Mouse (Mus musculus): ENCODE results near the gene 4930523C07Rik.
A peak's percentile ranks its signal among the peaks of the same experiment; 100 is the strongest.

The 4930523C07Rik gene

DNA sequence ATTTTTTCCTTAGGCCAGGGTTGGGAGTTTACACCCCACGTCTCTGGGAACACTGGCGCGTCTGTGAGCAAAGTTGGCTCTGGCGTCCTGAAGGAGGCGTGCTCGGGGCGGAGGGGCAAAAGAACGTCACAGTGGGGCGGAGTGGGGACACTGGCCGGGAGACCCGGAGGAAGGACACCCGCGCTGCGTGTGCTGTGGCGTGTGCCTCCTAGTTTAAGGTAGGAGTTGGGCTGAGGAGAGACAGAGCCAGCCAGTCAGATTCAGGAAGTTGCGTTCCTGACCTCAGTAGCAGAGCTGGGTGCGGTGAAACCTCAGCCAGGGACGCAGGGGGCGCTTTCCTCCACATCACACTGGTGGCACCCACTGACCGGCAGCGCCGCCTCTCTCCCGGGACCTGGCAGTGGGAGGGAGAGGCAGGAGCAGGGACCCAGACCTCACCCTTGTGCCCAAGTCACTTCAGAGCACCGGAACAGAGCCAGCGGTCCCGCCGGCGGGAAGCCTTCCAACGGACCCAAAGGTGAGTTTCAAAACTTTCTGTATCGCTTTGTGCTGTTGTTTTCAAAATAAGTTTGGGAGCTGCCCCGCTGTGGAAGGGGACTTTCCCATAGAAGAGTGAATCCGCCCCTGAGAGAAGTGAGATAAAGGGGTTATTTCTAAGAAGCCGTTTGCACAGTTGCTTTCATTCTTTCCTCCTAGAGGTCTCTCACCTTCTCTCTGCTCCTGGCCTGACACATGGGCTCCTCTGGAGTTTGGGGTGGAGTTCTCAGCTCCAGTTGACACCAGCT lies at the start of gene 4930523C07Rik:
Gene 4930523C07Rik (plus strand): TSS at position 146 of the 785 bp plus-strand sequence.
- DNase-seq (ENCODE audit: extremely low read depth, low read depth): peak; percentile 45

DNA sequence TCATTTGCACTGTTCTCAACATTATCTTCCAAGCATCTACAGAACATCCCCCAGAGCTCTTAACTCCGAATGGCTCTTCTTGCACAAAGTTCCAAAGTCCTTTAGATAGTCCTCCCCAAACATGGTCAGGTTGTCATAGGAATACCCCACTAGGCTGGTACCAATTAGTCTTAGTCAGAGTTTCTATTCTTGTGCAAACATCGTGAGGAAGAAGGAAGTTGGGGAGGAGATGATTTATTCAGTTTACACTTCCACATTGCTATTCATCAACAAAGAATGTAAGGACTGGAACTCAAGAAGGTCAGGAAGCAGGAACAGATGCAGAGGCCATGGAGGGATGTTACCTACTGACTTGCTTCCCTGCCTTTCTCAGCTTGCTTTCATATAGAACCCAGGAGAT lies 46.9 kb upstream of the 4930523C07Rik start:
- DNase-seq (ENCODE audit: extremely low read depth, low read depth): no peak

DNA sequence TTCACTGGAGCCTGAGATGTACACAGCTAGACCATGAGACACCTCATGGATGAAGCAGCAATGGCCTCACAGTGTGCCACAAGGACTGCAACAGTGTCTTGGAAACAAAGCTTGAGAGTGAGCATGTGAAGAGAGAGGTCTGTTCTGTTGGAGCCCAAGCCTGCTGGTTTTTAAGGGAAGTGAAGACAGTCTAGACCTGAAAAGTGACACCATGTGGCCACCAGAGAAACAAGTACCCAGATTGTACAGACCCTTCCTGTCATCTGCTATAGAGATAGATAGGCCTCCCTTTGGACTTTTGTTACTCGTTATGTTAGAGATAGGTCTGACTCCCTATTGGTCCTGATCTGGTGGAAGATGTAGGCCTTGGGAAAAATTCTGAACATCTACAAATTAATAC lies 45.8 kb upstream of the 4930523C07Rik start:
- DNase-seq (ENCODE audit: extremely low read depth, low read depth): no peak

DNA sequence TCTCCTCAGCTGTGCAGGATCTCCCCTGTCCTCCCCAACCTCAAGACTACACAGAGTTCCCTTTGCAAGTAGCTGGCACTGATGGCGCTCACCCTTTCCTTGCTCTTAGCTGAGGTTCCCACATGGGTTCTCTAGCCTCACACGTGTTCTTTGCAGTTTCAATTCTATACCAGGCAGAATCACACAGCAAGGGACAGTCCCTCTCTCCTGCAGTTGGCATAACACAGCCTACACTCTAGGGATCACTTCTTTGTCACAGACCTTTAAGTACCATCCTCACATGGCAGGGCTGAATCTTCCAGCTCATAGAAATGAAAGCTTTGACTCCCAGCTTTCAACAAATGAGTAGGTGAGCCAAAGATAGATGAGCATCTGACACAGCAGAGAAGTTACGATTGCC lies 45.0 kb upstream of the 4930523C07Rik start:
- no peak for DNase-seq (ENCODE audit: extremely low read depth, low read depth)

DNA sequence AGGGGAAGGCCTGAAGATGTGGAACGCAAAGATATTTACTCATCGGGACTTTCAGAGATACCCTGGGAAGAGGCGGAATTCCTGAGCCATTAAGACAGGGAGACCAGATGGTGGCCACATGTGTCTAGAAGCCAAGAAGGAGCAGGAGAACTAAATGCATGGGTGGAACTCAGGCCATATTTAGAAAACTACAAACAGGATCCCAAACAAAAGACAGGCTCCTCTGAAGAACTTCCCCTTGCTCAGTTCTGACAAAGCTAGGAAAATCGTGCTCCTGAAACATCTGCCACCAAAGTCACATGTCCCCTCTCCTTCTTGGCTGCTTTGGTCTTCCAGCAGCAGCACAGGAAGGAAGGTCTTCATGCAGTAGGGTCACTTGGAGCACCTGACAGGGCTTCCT lies 38.9 kb upstream of the 4930523C07Rik start:
- no peak for DNase-seq (ENCODE audit: extremely low read depth, low read depth)

DNA sequence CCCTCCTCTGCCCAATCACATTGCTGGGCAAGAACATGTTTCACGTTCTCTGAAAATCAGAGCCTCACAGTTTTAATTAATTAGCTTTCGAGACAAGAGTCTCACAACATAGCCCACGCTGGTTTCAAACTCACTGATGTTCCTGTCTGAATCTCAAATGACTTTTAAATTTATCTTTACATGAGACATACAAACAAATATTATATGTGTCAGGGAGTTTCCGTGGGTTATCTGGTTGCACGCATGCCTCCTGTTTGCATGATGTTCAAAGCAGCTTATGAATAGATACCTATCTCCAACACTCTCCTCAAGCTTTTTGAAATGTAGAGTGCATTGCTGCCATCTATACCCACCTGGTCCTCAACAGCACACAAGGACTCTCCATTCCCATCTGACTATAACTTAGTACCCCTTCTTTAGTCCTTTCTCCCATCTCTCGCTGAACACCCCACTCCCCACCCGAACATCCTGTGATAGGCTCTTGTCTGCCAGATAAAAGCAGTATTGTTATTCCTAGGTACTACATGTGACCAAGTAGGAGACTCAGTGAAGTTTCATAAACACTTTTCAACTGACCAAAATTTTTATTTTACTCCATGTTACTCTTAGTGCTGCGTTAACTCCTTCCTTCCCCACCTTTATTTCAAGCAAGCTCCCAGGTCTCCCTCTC lies 37.1 kb upstream of the 4930523C07Rik start:
- DNase-seq (ENCODE audit: extremely low read depth, low read depth): no peak

GRCm38 (mm10) chr1:160013042-160013441 lies 31.1 kb upstream of the 4930523C07Rik start:
- DNase-seq (ENCODE audit: extremely low read depth, low read depth): no peak

- DNase-seq (ENCODE audit: extremely low read depth, low read depth): no peak
These were observed 19.7 kb upstream of the 4930523C07Rik start for GRCm38 (mm10) chr1:160024339-160024980.

- no peak for DNase-seq (ENCODE audit: extremely low read depth, low read depth)
These were observed 18.9 kb upstream of the 4930523C07Rik start for GRCm38 (mm10) chr1:160025146-160025894.

DNA sequence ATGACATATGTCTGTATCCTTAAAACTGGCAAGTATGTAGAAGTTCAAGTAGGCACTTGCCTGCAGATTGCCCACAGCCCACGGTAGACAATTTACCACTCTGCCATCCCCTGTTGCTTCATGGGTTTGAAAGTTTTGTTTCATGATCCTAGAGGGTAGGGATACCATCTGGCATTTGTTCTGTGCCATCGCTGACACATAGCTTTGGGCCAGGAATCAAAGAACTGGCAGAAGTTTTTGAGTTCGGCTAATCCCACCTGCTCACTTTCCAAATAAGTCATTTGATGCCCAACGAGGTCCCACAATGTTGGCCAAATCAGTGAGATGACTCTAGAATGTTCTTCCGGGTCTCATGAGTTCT lies 18.3 kb upstream of the 4930523C07Rik start:
- no peak for DNase-seq (ENCODE audit: extremely low read depth, low read depth)

GRCm38 (mm10) chr1:160027939-160028338 lies 16.2 kb upstream of the 4930523C07Rik start:
- DNase-seq (ENCODE audit: extremely low read depth, low read depth): no peak

GRCm38 (mm10) chr1:160033948-160034598 lies 10.1 kb upstream of the 4930523C07Rik start:
- no peak for DNase-seq (ENCODE audit: extremely low read depth, low read depth)

- no peak for DNase-seq (ENCODE audit: extremely low read depth, low read depth)
These were observed 8.6 kb upstream of the 4930523C07Rik start for GRCm38 (mm10) chr1:160035561-160035960.

- no peak for DNase-seq (ENCODE audit: extremely low read depth, low read depth)
These were observed 7.1 kb upstream of the 4930523C07Rik start for GRCm38 (mm10) chr1:160036996-160037521.

GRCm38 (mm10) chr1:160039951-160040645 lies 4.1 kb upstream of the 4930523C07Rik start:
- DNase-seq (ENCODE audit: extremely low read depth, low read depth): no peak

- no peak for DNase-seq (ENCODE audit: extremely low read depth, low read depth)
These were observed 2.9 kb upstream of the 4930523C07Rik start for GRCm38 (mm10) chr1:160041264-160041775.

DNA sequence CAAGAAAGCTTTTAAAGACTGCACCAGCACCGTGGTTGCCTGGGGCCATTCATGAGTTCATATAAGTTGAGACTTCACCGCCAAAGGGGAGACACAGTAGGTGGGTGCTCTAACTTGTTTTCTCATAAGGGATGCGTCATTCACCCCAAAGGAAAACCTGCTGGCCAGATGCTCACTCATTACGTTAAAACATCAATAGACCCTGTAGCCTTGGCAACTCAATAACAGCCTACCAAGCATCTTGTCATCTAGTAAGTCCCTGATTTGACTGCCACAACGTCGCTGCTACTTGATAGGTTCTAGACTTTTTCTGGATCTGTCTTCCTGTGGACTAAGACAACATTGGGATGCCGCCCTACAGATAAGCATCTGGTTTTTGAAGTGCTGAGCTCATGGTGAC lies 1.8 kb upstream of the 4930523C07Rik start:
- no peak for DNase-seq (ENCODE audit: extremely low read depth, low read depth)

DNA sequence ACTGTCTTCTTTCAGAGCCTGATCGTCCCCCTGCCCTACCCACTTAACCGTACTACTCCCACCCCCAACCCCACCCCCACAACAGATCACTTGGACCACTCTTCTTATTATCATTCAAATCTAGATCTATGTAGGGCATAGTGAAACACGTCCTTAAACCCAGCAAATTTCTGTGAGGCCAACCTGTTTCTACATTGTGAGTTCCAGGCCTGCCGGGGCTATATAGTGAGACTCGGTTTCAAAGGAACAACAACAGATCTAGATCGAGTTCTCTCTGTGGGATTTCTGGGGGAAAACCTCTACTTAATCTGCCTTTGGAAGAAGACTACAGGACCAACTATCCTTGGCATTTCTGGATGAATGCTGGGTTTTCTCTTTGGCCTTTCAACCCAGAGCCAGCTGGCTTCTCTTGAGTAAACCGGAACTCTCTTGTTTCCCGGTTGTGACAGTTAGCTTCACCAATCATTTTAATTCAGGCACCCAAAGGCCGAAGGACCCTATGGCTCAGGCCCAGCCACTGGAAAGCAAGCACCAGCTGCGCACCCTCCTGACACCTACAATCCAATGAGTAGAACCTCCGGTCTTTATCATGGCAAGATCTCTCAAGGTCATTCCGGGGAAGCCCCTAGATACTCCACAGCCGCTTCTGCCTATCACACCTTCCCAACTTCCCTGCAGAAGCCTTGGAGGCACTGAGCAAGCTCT lies 759 bp upstream of the 4930523C07Rik start:
- no peak for DNase-seq (ENCODE audit: extremely low read depth, low read depth)

- no peak for DNase-seq (ENCODE audit: extremely low read depth, low read depth)
These were observed 1.0 kb downstream of the 4930523C07Rik start for GRCm38 (mm10) chr1:160045056-160045715.

Measured in MEL-GATA-1-ER (cell line).